19 mouse cellular contexts compared by ENCODE assay signal in genomic region chr4:152878941-152879340, GRCm38 (mm10).
A peak's percentile ranks its signal among the peaks of the same experiment; 100 is the strongest.
DNase-seq lines count a peak whose midpoint lies in the region; ATAC-seq and TF ChIP-seq lines count a peak whose summit lies in the region.
"Had no signal": no experiment of that assay in that cellular context is flagged by ENCODE, and none has a peak within 500 bp of the region (broad histone marks: within the 10 kb centered on the region; RNA-seq: fewer than 3 reads in every experiment).

No protein-coding gene starts in this region.

- H3K4me2 ChIP-seq in forebrain, embryonic 14.5 days (ENCODE audit: low read length) = no peak overlapping the region
- H3K4me2 ChIP-seq in forebrain, embryonic 13.5 days = no peak overlapping the region
- H3K4me2 ChIP-seq in midbrain, embryonic 14.5 days (ENCODE audit: low read length) = no peak overlapping the region
- no peak overlapping the region for H3K4me2 ChIP-seq in midbrain, embryonic 15.5 days
- H3K4me2 ChIP-seq in liver, embryonic 14.5 days (ENCODE audit: low read depth) = peak overlapping the region; percentile 8; the same call in 1 of the 2 replicates
- H3K4me2 ChIP-seq: limb, embryonic 13.5 days; midbrain, embryonic 12.5 days; stomach, embryonic 15.5 days had no signal

- H3K27me3 ChIP-seq in forebrain, embryonic 14.5 days (replicated peaks; ENCODE audit: control insufficient read depth, insufficient read depth, low read length) = no peaks in the 10 kb centered on the region
- H3K27me3 ChIP-seq in forebrain, embryonic 13.5 days = no peaks in the 10 kb centered on the region
- no peaks in the 10 kb centered on the region for H3K27me3 ChIP-seq in midbrain, embryonic 14.5 days (ENCODE audit: control insufficient read depth, insufficient read depth, low read length)
- no peaks in the 10 kb centered on the region for H3K27me3 ChIP-seq in midbrain, embryonic 15.5 days (replicated peaks)
- no peaks in the 10 kb centered on the region for H3K27me3 ChIP-seq in liver, embryonic 14.5 days (ENCODE audit: control insufficient read depth, insufficient read depth, low read length)
- H3K27me3 ChIP-seq: limb, embryonic 13.5 days; midbrain, embryonic 12.5 days; stomach, embryonic 15.5 days had no signal

- DNase-seq in forebrain, embryonic 14.5 days (ENCODE audit: low spot score) = peak; percentile 51
- peak; percentile 35 for DNase-seq in midbrain, embryonic 14.5 days
- DNase-seq in liver, embryonic 14.5 days (ENCODE audit: low read depth in 3 of 3, low spot score in 3 of 3) = no peak
- DNase-seq in retina, postnatal 1 day = peak; percentile 50
- DNase-seq in left cerebral cortex, adult 8-10 months (ENCODE audit: low spot score in 2 of 2) = no peak
- DNase-seq in left cerebral cortex, adult 9 months (ENCODE audit: low spot score in 2 of 2) = no peak
- DNase-seq: cerebellum, adult 11 months; cerebellum, postnatal 25 days; gastrocnemius, postnatal 25 days; lung, postnatal 10 days; right cerebral cortex, adult 18-20 months; spleen, adult 18-20 months had no signal

- 47% methylated on average over 14 of the region's 14 CpGs for WGBS in forebrain, embryonic 14.5 days
- WGBS in forebrain, embryonic 13.5 days = 50% methylated on average over 14 of the region's 14 CpGs
- 42% methylated on average over 14 of the region's 14 CpGs for WGBS in midbrain, embryonic 14.5 days
- WGBS in midbrain, embryonic 15.5 days = 52% methylated on average over 14 of the region's 14 CpGs
- 66% methylated on average over 14 of the region's 14 CpGs for WGBS in liver, embryonic 14.5 days (ENCODE audit: insufficient replicate concordance)

- TF ChIP-seq CTCF in liver, embryonic 14.5 days (IDR thresholded peaks at IDR 0.05; ENCODE audit: low read depth) = no peak

- no peak overlapping the region for H3K9ac ChIP-seq in forebrain, embryonic 14.5 days (ENCODE audit: low read length)
- H3K9ac ChIP-seq in forebrain, embryonic 13.5 days = no peak overlapping the region
- no peak overlapping the region for H3K9ac ChIP-seq in midbrain, embryonic 14.5 days (replicated peaks; ENCODE audit: low read length)
- no peak overlapping the region for H3K9ac ChIP-seq in midbrain, embryonic 15.5 days
- no peak overlapping the region for H3K9ac ChIP-seq in liver, embryonic 14.5 days (replicated peaks)
- H3K9ac ChIP-seq: limb, embryonic 13.5 days; midbrain, embryonic 12.5 days; stomach, embryonic 15.5 days had no signal

- no peak overlapping the region for H3K27ac ChIP-seq in forebrain, embryonic 14.5 days (ENCODE audit: low read depth, low read length)
- no peak overlapping the region for H3K27ac ChIP-seq in forebrain, embryonic 13.5 days
- no peak overlapping the region for H3K27ac ChIP-seq in midbrain, embryonic 14.5 days (replicated peaks; ENCODE audit: low read depth, low read length)
- no peak overlapping the region for H3K27ac ChIP-seq in midbrain, embryonic 15.5 days
- H3K27ac ChIP-seq in liver, embryonic 14.5 days = no peak overlapping the region
- H3K27ac ChIP-seq: layer of hippocampus, adult 2 months; left cerebral cortex, adult 2 months; limb, embryonic 13.5 days; stomach, embryonic 15.5 days had no signal

- peaks cover 3% of the 10 kb centered on the region; the same call in 1 of the 2 replicates for H3K4me1 ChIP-seq in forebrain, embryonic 14.5 days (ENCODE audit: control insufficient read depth, insufficient read depth, low read length)
- H3K4me1 ChIP-seq in forebrain, embryonic 13.5 days = peaks cover 9% of the 10 kb centered on the region; the same call in 1 of the 2 replicates
- H3K4me1 ChIP-seq in midbrain, embryonic 14.5 days (ENCODE audit: control insufficient read depth, insufficient read depth, low read length) = 0 out of 2 replicates have a peak, but pooled peaks cover 3% of the 10 kb centered on the region
- no peaks in the 10 kb centered on the region; the same call in 1 of the 2 replicates for H3K4me1 ChIP-seq in midbrain, embryonic 15.5 days
- H3K4me1 ChIP-seq in liver, embryonic 14.5 days (replicated peaks; ENCODE audit: control insufficient read depth in 2 of 2, insufficient read depth in 2 of 2, low read length in 1 of 2) = 0 out of 4 replicates have a peak, but pooled peaks cover 0 to 4% of the 10 kb centered on the region in 2 experiments
- H3K4me1 ChIP-seq: limb, embryonic 13.5 days; stomach, embryonic 15.5 days had no signal

- H3K4me3 ChIP-seq in forebrain, embryonic 14.5 days (ENCODE audit: low read depth, low read length) = no peak overlapping the region
- H3K4me3 ChIP-seq in forebrain, embryonic 13.5 days = no peak overlapping the region
- H3K4me3 ChIP-seq in midbrain, embryonic 14.5 days (replicated peaks; ENCODE audit: low read depth, low read length) = no peak overlapping the region
- no peak overlapping the region for H3K4me3 ChIP-seq in midbrain, embryonic 15.5 days
- H3K4me3 ChIP-seq in liver, embryonic 14.5 days (ENCODE audit: insufficient read depth in 1 of 2, low read depth in 2 of 2, low read length in 2 of 2) = no peak overlapping the region
- H3K4me3 ChIP-seq: layer of hippocampus, adult 2 months; left cerebral cortex, adult 2 months; limb, embryonic 13.5 days; midbrain, embryonic 12.5 days; stomach, embryonic 15.5 days had no signal

- peak; percentile 52; the same call in 1 of the 2 replicates for ATAC-seq in forebrain, embryonic 14.5 days
- no peak for ATAC-seq in forebrain, embryonic 13.5 days
- ATAC-seq in midbrain, embryonic 14.5 days (ENCODE audit: low FRiP score, low TSS enrichment) = no peak
- no peak for ATAC-seq in midbrain, embryonic 15.5 days (replicated peaks)
- no peak for ATAC-seq in liver, embryonic 14.5 days (ENCODE audit: insufficient read depth)

- no peak for TF ChIP-seq EP300 in liver, embryonic 14.5 days (IDR thresholded peaks at IDR 0.05; ENCODE audit: low read depth)

- no peaks in the 10 kb centered on the region for H3K9me3 ChIP-seq in forebrain, embryonic 14.5 days (replicated peaks; ENCODE audit: control insufficient read depth, low read length)
- H3K9me3 ChIP-seq in forebrain, embryonic 13.5 days (replicated peaks) = peaks cover 6% of the 10 kb centered on the region
- H3K9me3 ChIP-seq in midbrain, embryonic 14.5 days (ENCODE audit: control insufficient read depth, low read length) = no peaks in the 10 kb centered on the region
- no peaks in the 10 kb centered on the region for H3K9me3 ChIP-seq in midbrain, embryonic 15.5 days
- no peaks in the 10 kb centered on the region; the same call in 1 of the 2 replicates for H3K9me3 ChIP-seq in liver, embryonic 14.5 days (ENCODE audit: control insufficient read depth, low read length)
- H3K9me3 ChIP-seq: stomach, embryonic 15.5 days had no signal

- H3K36me3 ChIP-seq in forebrain, embryonic 14.5 days (ENCODE audit: control insufficient read depth, insufficient read depth, low read length) = no peaks in the 10 kb centered on the region
- H3K36me3 ChIP-seq in forebrain, embryonic 13.5 days (ENCODE audit: poor library complexity, severe bottlenecking) = no peaks in the 10 kb centered on the region
- H3K36me3 ChIP-seq in midbrain, embryonic 14.5 days (ENCODE audit: control insufficient read depth, insufficient read depth, low read length) = no peaks in the 10 kb centered on the region
- no peaks in the 10 kb centered on the region for H3K36me3 ChIP-seq in midbrain, embryonic 15.5 days (replicated peaks)
- H3K36me3 ChIP-seq in liver, embryonic 14.5 days (replicated peaks; ENCODE audit: control insufficient read depth, insufficient read depth, low read depth) = no peaks in the 10 kb centered on the region
- H3K36me3 ChIP-seq: limb, embryonic 13.5 days; midbrain, embryonic 12.5 days; stomach, embryonic 15.5 days had no signal

Comparison
In these comparisons a context has a peak if more than half of its experiments do, and no peak if none do; other contexts are left out.
1. DNase-seq: peak in forebrain, embryonic 14.5 days (single experiment), midbrain, embryonic 14.5 days (single experiment) and retina, postnatal 1 day (single experiment); none in liver, embryonic 14.5 days (0 of 3), left cerebral cortex, adult 8-10 months (0 of 2) and left cerebral cortex, adult 9 months (0 of 2).